Mouse (Mus musculus) bone marrow, adult 2 months (tissue): ENCODE measurements around the gene Il1rap.

ENCODE experiments used
- CTCF ChIP-seq: fragments of 200-500 bp; IDR thresholded peaks from 2 replicates; pipeline ENCODE4 v1.5.1; 2011; ENCODE audit warnings: low read length, control low read depth; ENCODE audit not compliant: control insufficient read depth, insufficient read depth
- POLR2A ChIP-seq: fragments of 200-500 bp; IDR thresholded peaks from 2 replicates; pipeline ENCODE4 v1.6.1; 2011; ENCODE audit warnings: low read depth, mild to moderate bottlenecking, control low read depth, low read length, borderline replicate concordance; ENCODE audit not compliant: control insufficient read depth

- no peak for TF ChIP-seq CTCF
- TF ChIP-seq POLR2A: no peak
These were observed 109.8 kb downstream of the Il1rap start for GRCm38 (mm10) chr16:26691294-26691693.
